Mouse (Mus musculus) ES-CJ7 (cell line): ENCODE data around the gene Tmem262.

Source experiments
- DNase-seq: peaks from one replicate; pipeline ENCODE4 v3.0.0; 2011; ENCODE audit warnings: low read depth, low spot score

The Tmem262 gene

DNA sequence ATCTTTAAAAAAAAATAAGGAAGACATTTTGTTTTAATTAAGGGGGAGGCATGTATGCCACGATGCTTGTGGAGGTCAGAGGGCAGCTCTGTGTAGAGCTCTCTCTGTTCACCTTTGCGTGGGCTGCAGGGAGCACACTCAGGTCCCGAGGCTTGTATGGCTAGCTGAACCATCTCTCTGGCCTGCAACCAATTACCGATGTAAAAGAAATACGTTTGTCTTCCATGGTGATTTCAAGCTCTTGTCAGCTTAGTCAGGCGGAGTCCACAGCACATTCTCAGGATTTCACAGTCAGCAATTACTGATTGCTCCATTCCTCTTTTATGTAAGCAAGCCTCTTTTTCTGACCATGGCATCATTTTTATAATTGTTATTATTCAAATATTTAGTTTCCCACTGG, 21.4 kb downstream of the Tmem262 start:
- no peak for DNase-seq

GRCm38 (mm10) chr19:6102169-6102853, 22.5 kb downstream of the Tmem262 start:
- no peak for DNase-seq

DNA sequence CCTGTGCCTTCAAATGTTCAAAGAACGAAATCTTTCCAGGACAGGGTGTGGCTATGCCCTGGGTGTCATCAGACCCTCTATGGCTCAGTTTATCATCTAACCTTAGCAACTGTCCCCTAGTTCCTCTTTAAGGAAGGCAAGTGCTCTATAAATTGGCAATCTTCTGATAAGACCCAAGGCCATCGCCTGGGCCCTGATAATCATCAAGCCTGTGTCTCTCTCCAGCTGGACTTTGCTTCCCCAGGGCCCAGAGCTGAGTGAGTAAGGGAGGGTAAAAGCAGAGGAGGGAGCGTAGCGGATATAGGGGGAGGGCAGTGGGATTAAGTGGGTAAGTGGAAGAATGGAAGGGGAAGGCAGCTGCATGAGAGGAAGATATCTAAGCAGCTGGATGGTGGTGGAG, 24.6 kb downstream of the Tmem262 start:
- no peak for DNase-seq

GRCm38 (mm10) chr19:6105586-6105985, 25.8 kb downstream of the Tmem262 start, which contains the start of gene Naaladl1:
Gene Naaladl1, plus strand, starts transcription at chr19:6105782.
- no peak for DNase-seq

DNA sequence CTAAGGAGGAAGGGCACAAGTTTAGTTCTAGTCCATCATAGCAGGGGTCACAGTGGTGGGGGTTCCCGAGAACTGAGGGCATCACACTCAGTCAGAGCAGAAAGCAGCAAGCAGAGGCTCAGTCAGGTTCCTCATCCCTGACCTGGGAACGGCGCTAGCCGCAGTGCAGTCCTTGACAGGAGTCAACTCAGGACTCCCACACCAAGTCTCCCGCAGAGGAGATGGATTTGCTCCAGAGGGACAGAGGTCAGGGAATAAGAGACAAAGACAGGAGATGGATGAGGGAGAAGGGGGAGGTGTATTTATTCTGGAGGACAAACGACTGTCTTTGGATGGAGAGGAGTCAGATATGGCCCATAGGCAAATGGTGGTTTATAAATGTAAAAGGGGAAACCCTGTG, 33.3 kb downstream of the Tmem262 start:
- DNase-seq = no peak

- DNase-seq = no peak
Observed at GRCm38 (mm10) chr19:6116113-6116850, 36.4 kb downstream of the Tmem262 start.

- DNase-seq = no peak
Observed at GRCm38 (mm10) chr19:6117346-6117985, 37.6 kb downstream of the Tmem262 start.

DNA sequence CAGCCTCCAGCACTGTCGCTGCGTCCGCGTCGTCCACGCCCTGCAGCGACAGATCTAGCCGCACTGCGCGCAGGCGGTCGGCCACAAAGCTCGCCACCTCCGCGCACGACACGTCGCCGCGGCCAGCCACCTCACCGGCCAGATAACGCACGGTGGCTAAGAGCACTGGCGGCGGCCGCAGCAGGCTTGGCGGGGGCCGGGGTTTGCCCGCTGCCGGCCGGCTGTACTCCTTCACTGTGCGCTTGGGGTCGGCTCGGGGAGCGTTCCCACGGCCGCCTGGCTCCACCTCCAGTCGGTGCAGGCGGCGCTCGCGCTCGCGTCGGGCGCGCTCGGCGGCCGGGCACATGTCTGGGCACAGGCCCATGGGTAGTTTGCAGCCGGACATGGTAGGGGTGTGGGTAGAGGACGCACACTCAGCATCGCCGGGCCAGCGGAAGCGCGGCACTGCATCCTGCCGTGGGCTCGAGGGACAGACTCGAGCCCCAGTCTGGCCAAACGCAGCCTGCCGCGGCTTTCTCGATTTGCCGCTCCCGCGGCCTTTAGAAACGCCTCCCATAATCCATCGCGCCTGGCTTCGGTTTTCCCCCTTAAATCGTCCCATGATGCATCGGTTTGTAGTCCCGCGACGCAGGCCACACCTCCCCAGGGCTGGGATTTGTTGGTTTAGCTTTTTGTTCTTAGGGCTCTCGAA, 38.3 kb downstream of the Tmem262 start, which contains the start of gene Sac3d1:
Gene Sac3d1 (minus strand): TSS at position 665 of the 691 bp plus-strand sequence.
- DNase-seq = peak; percentile 94

- DNase-seq = no peak
Observed at GRCm38 (mm10) chr19:6118677-6119185, 38.9 kb downstream of the Tmem262 start.

GRCm38 (mm10) chr19:6121761-6122160, 41.9 kb downstream of the Tmem262 start:
- peak; percentile 38 for DNase-seq

- no peak for DNase-seq
Observed at GRCm38 (mm10) chr19:6123330-6123729, 43.5 kb downstream of the Tmem262 start.

DNA sequence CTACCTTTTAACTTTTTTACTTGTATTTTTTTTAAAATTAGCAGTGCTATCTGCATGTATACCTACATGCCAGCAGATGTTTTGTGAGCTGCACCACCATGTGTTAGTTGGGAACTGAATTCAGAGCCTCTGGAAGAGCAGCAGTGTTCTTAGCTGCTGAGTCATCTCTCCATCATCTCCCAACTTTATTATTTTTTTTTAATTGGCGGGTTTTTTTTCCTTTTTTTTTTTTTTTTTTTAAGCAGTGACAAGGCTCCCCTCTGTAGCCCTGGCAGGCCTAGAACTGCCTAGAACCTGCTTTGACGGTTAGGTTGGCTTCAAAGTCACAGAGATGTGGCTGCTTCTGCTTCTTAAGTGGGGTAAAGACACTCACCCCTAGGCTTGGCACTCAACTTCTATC, 45.1 kb downstream of the Tmem262 start:
- no peak for DNase-seq

GRCm38 (mm10) chr19:6126289-6126688, 46.5 kb downstream of the Tmem262 start:
- peak; percentile 83 for DNase-seq

DNA sequence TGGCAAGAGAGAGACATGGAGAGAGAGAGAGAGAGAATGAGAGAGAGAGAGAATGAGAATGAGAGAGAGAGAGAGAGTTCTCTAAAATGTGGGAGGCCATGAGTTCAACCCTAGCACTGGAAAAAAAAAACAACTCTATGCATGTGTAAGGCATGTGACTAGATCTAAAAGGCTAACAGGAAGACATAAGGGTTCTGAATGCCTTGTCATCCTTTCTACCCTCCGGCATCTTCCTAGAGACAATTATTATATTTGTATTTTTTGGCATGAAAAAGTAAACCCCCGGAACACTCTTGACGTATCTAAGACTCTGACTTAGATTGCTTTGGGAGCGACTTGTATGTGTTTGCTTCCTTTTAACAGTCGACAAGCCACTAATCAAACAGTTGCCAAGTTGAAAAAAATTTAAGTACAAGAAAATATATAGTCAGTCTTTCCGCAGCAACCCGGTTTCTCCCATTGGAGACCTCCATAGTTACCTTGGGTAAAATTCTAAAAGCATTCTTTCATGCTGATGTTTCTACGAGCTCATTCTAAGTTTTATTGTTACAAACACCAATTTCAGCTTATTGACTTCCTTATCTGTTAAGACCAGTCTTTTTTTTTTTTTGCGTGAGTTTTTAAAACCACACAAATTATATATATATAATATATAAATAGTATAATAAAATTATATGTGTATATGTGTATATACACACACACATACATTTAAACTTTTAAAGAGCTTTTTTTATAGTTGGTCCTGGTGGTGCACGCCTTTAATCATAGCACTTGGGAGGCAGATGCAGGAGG, 47.2 kb downstream of the Tmem262 start:
- DNase-seq = no peak

DNA sequence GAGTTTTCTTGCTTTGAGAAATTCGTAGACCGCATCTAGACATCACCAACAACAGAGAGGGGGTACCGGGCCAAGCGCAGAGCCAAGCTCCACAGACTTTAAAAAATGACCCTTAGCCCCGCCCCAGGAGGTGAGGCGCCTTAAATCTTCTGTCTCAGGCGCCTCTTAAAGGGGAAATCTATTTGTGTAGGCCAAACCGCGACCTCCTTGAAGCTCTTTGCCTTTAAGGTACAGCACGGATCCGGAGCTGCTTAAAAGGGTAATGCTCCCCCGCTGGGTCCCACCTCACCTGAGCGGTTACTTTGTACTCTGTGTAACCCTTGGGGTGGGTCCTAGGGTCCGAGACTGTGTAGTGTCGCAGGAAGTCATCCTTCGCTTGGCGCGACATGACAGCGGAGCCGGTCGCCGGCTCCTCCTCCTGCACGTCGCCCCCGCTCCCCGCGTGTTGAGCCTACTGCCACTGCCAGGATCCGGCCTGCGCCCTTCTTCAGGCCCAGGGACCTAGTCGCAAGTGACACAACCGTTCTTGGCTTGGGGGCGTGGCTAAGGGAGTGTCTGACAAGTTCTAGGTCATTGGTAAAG, 48.0 kb downstream of the Tmem262 start, which contains the start of gene Snx15:
Gene Snx15 (minus strand): TSS at position 545 of the 582 bp plus-strand sequence.
- DNase-seq = peak; percentile 98
